Mouse (Mus musculus): ENCODE results near the gene Adgrg3.

GRCm38 (mm10) chr8:95047884-95048680, 30.6 kb downstream of the Adgrg3 start:
- TF ChIP-seq CTCF (IDR thresholded peaks at IDR 0.05; ENCODE audit: borderline replicate concordance, extremely low read depth, insufficient read depth, insufficient read length): no peak
- TF ChIP-seq POLR2A (IDR thresholded peaks at IDR 0.05; ENCODE audit: borderline replicate concordance, extremely low read depth, insufficient read depth, insufficient read length, poor library complexity, severe bottlenecking): no peak
